Mouse (Mus musculus): ENCODE data around the gene Mb. TPM values are rescaled to one million over a fixed set of nuclear protein-coding genes. Genes with fewer than 3 reads are reported as not detected.
"Not testable (repeated sequence)": the region's sequence is repeated elsewhere in the genome, so short reads cannot be mapped to it uniquely, and the experiment has no call there.

Mb gene
- total RNA-seq, 2 experiments from 2014 or later: 17,245 to 18,320 TPM

DNA sequence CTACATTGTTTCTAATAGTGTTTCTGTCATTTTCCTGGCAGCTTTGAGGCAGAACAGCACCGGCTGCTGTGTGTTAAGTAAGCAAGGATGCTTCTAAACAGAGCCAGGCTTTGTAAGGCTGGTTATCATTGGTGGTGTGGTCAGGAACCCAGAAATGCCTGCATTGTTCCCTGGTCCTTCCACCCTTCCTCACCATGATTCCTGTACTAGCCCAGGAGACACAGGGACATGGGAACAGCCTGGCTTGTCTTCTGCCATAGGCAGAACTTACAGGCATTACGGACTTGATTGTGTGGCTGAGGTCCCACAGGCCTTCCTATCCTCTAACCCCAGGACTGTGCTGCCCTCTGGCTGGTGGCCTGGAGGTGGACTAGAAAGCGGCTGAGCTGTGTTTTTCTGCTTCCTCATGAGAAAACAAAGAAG, 18.0 kb upstream of the Mb start:
- intact Hi-C loops (cut with DNase I): loop anchor here (5.0 kb wide), 1 partner anchor 96 kb away; no protein-coding TSS in a partner anchor
- no peak for DNase-seq (ENCODE audit: low spot score)

DNA sequence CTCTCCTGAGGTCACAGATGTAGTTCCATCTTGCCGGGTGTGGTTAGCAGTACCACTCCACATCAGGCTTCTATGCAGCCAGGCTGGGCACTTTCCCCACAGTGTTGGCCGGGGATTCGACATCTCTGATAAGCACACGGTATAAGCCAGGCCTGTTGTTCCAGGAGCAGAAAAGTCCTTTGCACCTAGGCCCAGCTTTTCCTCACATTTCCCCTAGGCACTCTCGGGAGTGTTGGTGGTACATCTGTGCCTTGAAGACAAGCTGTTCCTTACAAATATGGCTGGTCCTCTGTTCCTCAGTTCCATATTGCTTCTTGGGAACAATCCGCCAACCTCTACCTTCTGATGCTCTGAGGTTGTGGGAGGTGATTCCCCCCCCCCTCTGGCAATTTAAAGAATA, 15.8 kb upstream of the Mb start:
- DNase-seq (ENCODE audit: low spot score): no peak
- intact Hi-C loops (cut with DNase I): loop anchor here (5.0 kb wide), 1 partner anchor 94 kb away; no protein-coding TSS in a partner anchor

DNA sequence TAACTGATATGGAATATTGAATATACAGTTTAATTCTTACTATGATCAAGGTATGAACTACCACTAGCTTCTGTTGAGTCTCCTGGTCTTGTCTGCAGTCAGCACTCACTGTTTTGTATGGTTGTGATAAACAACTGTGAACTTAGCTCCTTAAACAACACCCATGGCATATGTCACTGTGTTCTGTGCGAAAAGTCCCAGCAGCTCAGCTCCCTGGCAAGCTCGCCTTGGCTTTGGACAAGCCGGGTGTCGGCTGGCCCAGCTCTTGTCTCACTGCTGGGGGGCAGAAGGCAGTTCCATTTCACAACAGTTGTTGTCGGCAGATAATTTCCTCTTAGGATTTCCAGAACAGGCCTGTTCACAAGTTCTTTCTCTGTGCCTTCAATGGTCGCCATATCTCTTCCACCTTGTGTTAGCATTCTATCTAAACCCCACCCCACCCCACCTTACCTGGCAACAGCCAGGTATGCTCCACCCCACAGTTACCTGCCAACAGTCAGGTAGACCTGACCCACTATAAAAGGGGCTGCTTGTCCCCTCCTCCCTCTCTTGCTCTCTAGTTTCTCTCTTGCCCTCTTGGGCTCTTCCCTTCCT, 14.9 kb upstream of the Mb start:
- no peak for DNase-seq (ENCODE audit: low spot score)

DNA sequence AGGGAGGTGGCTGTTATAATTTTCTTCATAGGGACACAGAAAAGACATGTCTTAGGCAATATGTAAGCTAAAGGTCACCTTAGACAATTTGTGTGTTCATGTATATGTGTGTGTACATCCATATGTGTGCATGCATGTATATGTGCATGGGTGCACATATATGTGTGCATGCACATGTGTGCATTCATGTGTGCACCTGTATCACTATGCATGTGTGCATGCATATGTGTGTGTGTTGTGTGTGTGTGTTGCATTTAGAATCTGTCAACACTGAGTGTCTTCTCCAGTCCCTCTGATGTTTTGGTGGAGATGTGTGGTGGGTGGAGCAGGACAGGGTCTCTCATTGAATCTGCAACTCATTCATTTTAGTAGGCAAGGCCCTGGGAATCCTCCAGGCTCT, 12.3 kb upstream of the Mb start:
- no peak for DNase-seq (ENCODE audit: low spot score)
- intact Hi-C loops (cut with DNase I): no loop called here

More for the DNA sequence above, 14.9 kb upstream of the Mb start:
- intact Hi-C loops (cut with DNase I): loop anchor here (5.0 kb wide), 1 partner anchor 93 kb away; no protein-coding TSS in a partner anchor

DNA sequence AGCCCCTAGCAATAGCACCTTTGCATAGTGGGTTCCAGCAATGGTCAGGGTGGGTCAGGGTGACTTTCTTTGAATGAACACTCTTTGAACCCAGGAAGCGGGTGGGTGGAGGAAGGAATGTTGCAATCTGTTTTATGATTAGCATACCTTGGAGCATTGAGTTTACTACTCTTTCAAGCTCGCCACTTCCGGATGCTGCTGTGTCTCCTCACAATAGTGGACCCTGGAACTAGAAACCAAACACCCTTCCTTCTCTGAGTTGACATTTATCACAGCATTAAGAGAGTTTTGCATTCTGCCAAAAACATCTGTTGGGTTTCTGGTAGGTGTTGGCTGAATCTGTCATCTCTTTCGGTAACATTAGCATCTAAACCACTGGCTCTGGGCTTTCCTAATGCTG, 8.9 kb upstream of the Mb start:
- DNase-seq (ENCODE audit: low spot score); intact Hi-C loops (cut with DNase I): not testable (repeated sequence)

DNA sequence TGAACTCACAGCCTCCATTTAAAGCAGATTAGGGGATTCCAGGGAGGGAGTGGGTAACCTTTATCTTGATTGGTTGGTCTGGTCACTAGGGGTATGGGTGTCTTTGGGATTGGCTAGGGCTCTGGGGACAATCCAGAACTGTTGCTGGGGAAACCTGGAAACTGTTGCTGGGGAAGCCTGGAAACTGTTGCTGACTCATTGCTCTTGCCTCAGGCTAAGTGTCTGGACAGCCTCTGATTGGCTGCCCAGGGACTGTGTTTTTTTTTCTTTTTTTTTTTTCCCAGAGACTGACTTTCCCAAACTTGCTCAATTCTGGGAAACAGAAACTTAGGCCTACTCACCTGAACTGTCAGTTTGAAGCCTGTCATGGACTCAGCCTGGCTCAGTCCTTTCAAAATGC, 8.1 kb upstream of the Mb start:
- DNase-seq (ENCODE audit: low spot score): no peak
- intact Hi-C loops (cut with DNase I): no loop called here

DNA sequence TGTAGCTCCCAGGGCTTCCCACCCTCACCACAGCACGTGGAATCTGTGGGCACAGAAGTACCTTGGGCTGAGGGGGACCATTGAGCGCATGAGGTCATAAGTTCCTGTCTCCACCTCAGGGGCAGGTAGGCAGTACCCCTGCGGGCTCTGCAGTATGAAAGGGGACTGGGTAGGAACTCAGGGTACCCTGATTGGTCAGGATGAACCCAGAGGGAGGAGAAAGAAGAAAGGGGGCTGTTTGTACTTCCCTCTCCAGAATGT, 6.3 kb upstream of the Mb start:
- intact Hi-C loops (cut with DNase I): no loop called here
- DNase-seq (ENCODE audit: low spot score): no peak

DNA sequence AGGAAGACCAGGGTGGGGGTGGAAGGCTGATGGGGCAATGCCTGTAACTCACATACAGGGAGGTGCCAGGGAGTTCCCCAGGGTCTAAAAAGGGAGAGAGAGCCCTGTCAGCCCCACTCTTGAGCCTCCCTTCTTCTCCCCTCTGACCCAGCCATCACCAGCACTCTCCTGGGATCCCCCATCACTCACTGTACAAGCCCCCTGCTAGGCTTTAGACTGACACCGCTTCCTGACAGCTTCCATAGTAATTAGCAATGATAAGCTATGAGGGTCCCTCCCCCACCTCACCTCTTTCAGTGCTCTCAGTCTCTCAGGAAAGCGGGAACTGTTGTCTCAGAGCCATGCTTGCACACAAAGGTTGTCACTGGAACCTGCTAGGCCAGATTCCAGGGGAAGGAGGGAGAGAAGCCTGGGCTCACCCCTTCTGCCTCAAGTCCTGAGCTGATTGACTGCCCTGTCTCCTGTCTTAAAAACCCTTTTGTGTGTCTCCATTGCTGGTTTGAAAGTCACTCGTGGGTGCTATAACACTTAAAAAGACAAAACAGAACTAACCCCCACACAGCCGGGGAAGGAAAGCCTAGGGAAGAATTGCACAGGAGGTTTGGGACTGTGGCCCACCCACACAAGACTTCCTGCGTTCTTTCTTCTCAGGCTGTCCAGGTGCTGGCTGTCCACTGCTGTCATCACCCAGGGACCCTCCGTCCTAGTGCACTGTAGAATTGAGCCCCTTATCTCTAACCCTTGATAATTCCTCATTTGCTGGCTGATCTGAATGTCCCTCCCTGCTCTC, 5.7 kb upstream of the Mb start:
- no peak for DNase-seq (ENCODE audit: low spot score)
- intact Hi-C loops (cut with DNase I): no loop called here

DNA sequence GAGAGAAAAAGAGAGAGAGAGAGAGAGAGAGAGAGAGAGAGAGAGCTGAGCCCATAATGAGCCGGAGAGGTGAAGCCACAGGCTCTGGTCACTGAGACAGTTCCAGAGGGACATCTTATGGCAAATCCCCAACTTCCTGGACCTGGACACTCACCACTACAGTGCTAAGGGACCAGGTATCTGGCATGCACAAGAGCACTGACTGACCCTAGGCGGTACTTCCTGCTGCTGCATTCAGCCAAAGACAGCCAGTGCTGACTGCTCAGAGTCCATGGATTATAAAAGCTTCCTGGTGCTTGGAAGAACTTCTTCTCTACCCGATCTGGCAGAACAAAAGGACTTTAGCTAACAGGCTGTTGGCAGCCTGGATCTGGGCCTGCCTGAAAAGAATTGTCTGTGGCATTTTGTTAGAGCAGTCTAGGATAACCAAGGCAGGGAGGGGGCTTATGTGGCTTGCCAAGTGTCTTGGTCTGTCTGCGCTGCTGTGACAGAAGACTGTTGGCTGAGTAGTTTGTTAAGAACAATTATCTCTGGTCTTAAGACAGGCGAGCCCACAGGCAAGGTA, 4.2 kb upstream of the Mb start:
- no peak for DNase-seq (ENCODE audit: low spot score)

DNA sequence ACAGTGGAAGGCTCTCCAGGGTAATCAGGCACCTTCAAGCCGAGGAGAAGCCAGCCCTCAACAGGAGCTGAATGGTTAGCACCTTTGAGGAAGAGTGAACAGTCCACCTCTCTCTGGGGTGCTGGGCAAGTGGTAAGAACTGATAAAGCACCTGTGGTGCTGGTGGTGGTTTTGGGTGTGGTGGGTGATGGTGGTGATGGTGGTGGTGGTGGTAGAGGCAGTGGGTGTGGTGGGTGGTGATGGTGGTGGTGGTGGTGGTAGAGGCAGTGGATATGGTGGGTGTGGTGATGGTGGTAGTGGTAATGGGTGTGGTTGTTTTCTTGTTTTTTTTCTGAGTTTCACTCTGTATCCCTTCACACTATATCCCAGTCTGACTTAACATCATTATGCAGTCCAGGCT, 2.6 kb upstream of the Mb start:
- intact Hi-C loops (cut with DNase I): no loop called here
- DNase-seq (ENCODE audit: low spot score): no peak

More for the DNA sequence above, 4.2 kb upstream of the Mb start:
- intact Hi-C loops (cut with DNase I): no loop called here

DNA sequence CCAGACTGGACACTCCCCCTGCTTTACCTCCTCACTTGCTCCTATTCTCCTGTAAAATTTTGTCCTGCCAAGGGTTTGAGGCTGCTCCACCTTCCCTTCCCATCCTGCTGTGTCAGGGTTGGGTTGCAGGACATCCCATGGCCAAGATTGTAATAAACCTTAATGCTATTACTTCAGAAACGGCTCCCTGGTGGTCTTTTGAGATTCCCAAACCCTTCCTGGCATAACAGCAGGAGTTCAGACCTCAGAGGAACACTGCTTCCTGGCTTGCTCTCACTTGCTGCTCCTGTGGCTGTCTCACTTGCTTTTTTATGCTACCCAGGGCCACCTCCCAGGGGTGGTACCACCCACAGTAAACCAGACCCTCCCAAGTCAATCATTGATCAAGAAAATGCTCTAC, 1.7 kb upstream of the Mb start:
- no peak for DNase-seq (ENCODE audit: low spot score)
- intact Hi-C loops (cut with DNase I): no loop called here

DNA sequence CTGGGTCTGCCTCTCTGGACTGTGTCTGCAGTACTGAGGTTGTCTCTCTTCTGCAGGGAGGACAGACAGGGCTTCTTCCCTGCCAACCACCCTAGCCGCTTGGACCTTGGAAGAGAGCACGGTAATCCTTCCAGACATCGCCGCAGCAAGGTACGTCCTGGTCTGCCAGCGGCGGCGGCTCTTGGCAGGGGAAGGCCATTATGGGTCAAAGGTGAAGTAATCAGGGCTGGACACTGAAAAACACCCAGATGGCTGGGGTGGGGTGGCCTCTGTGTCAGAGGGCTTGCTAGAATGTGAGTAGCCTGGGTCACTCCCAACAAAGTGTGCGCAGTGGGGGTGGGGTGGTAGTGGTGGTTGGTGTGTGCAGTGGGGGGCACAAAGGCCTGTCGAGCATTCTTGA, 4.9 kb downstream of the Mb start:
- DNase-seq (ENCODE audit: low spot score): no peak
- intact Hi-C loops (cut with DNase I): no loop called here

DNA sequence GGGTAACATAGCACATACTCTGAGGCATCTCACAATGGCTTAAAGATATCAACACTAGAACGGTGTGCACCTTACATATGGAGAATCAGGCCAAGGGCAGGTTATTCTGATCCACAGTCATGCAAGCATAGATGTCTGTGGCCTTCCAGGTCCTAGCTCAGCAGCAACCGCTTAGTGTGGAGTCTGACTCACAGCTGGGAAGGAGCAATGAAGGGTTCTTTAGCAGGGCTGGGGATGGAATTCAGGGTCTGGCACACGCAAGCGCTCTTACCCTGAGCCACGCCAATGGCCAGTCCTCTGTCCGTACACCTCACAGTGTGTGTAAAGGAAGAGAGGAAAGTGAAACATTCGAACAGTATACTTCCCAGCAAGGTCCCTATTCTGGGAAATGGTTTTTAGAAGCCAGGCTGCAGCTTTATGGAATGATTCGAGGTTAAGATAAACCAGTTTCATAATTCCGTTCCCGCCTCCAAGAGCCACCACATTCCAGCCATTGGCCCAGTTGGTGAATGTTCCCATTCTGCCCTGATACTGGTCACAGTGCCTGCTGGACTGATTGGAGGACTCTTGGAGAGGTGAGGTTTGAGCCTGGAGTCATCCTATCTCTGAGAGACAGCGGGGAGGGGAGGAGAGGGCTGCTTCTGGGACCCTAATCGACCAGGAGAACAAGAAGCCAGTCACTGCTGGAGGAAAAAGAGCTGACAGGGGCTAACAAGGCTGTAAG, 5.7 kb downstream of the Mb start, which contains the start of gene Apol6:
TSS of gene Apol6 (plus strand) at position 133 of the 724 bp plus-strand sequence.
- DNase-seq (ENCODE audit: low spot score): no peak
- intact Hi-C loops (cut with DNase I): no loop called here

DNA sequence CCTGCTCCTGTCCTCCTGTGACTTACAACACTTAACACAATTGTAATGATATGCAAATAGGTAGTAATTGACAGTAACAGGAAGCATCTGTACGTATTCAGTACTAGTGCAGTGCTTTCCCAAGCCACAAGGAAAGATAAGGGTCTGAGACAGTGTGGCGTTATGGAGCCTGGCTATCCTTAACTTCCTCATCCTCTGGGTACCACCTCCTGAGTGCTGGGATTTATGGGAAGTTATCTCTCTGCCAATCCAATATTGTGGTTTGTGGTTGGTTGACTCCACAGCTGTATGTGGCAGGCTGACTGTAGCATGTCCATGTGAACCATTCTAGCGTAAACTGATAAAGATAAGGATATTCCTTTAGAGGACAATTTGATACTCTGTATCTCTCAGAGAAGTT, 9.7 kb downstream of the Mb start:
- intact Hi-C loops (cut with DNase I): no loop called here

DNA sequence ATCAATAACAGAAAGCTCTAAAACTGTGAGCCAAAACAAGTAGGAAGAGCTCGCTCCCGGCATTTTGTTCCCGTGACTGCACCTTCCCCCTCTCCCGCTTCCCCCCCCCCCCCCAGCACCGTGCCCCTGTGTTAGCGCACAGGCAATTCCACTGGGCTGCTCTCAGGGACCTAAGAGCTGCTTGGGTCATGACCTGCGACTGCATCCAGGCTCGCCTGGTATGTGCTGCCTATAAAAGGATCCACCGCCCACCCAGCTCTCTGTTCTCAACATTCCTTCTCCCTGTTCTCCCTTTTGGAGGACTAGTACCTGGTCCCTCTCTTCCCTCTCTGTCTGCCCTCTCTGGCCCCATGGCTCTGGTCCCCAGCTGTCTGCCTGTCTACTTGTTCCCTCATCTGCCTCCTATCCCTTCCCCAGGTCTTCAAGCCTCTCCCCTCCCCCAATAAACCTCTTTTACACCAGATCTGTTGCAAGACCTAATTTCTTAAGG, 11.2 kb downstream of the Mb start:
- no peak for DNase-seq (ENCODE audit: low spot score)
- intact Hi-C loops (cut with DNase I): loop anchor here (5.0 kb wide), 1 partner anchor 178 kb away; no protein-coding TSS in a partner anchor

More for the DNA sequence above, 9.7 kb downstream of the Mb start:
- no peak for DNase-seq (ENCODE audit: low spot score)

DNA sequence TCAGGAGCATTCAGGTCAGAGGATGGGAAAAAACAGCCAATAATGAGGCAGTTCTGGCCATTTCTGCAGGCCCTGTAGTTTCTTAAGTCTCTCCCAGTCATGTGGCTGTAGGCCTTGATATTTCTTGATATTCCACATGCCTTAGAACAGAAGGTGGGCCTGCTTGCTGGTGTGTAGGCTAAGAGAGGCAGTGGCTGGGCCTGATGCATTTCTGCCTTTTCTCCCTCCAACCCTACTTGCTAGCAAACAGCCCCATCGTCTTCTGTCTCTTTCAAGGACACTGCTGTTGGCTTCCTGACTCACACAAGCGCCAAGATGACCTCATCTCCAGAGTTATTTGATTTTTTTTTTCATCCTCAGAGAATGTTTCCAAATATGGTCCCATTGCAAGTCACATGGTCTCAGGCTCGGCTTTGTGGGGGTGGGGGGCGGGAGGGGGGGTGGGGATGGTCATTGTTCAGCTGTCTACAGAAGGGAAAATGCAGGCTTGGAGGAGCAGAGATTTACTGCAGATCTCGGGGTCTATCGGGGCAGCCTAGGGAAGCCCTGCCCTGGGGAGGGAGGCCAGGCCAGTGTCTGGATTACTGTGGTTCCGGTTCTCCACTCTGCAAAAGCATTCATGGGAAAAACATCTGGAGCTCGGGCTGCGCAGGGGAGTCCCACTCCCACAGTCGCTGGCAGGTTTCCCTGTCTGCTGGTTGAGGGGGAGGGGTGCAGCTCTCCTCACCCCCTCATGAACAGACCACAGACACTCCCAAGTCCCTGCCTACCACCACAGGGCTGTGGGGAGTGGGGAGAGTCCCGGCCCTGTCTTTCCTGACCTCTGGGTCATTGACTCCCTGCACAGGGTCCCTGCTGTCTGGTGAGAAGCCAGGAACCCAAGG, 12.9 kb downstream of the Mb start:
- intact Hi-C loops (cut with DNase I): loop anchor here (5.0 kb wide), 1 partner anchor 180 kb away; no protein-coding TSS in a partner anchor
- DNase-seq (ENCODE audit: low spot score): peak; percentile 84

DNA sequence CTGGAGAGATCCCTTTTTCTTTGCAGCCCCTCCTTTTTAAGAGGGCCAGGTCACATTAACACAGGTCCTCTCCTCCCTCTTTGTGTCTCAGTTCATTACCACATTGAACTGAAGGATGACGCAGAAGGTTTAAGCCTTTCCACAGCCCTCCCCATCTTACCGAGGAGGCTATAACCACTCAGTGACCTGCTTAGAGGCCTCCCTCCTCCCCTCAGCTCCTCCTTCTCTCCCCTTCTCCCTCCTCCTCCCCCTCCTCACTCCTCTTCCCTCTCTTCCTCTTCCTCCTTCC, 13.5 kb downstream of the Mb start:
- intact Hi-C loops (cut with DNase I): loop anchor here (5.0 kb wide), 1 partner anchor 180 kb away; no protein-coding TSS in a partner anchor
- DNase-seq (ENCODE audit: low spot score): no peak

DNA sequence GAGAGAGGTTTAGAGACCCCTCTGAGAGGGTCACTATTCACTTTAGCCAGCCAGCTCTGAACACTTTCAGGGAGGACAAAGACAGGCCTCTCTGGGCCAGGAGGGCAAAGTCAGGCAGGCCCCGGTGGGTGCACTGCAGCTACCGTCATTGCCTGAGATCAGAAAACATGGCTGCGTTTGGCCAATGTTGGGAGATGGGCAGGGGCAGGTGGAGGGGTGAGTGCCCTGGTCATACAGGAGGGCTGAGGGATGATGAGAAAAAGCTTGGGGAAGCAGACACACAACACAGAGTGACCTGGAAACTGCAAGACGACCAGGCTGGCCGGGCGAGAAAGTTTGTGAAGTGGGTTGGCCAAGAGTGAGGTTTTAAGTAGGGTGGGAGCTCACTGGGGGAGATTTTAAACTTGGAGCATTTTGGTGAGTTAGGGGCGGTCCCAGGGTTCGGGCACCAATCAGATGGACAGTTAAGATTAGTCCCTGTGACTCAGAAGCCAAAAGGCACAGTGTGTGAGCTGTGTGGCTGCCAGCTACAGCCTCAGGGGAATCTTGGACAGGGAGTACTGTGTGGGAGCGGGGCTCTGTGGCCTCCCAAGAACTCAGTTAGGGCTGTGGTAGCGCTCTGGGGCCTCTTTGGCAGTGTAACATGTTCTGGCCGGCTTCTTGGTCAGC, 14.0 kb downstream of the Mb start:
- intact Hi-C loops (cut with DNase I): loop anchor here (5.0 kb wide), 1 partner anchor 181 kb away; no protein-coding TSS in a partner anchor

DNA sequence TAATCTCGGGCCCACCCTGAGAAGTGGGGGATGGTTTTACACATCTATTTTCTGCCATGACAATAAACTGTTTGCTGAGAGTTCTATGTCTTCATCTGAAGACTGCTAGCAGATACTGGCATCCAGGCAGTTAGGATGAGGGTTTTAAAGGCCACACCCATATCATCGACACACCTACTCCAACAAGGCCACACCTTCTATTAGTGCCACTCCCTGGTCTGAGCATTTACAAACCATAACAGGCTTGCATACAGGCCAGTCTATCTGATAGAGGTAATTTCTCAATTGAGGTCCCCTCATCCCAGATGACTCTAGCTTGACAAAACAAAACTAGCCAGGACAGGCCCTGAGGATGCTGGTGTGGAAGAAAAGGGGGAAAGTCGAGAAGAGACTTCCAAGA, 14.8 kb downstream of the Mb start:
- intact Hi-C loops (cut with DNase I): loop anchor here (5.0 kb wide), 1 partner anchor 182 kb away; no protein-coding TSS in a partner anchor
- DNase-seq (ENCODE audit: low spot score): no peak

More for the DNA sequence above, 14.0 kb downstream of the Mb start:
- peak; percentile 89 for DNase-seq (ENCODE audit: low spot score)
